Mouse (Mus musculus): Measurements from ENCODE around the gene Tspan10.
"Not testable (repeated sequence)": the region's sequence is repeated elsewhere in the genome, so short reads cannot be mapped to it uniquely, and the experiment has no call there.

Tspan10 gene

GRCm38 (mm10) chr11:120442344-120442743 is at the start of gene Tspan10:
TSS of gene Tspan10 (plus strand) at chr11:120442644.
- DNase-seq (ENCODE audit: low read depth), result no peak

DNA sequence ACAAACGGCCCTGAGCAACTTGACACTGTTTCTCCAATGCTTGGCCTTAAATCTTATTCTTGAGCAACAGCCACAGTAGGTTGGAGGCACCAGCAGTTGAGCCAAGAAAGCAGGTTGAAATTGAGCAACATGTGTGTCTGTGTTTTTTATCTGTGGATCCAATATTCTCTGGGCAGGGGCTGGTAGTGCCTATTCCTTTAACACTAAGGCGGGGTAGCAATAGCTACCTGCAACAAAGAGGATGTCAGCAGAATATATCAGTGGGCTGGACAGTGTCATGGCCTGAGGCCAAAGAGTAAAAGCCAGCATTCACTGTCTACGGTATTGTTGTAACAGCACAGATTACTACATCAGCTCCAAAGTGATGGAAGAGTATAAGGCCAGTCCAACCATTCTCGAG is 46.8 kb upstream of the Tspan10 start:
- no peak for DNase-seq (ENCODE audit: low read depth)

- DNase-seq (ENCODE audit: low read depth), result no peak
Measured at GRCm38 (mm10) chr11:120397602-120398001, 44.8 kb upstream of the Tspan10 start.

- peak; percentile 59 for DNase-seq (ENCODE audit: low read depth)
Measured at GRCm38 (mm10) chr11:120399319-120399718, 43.1 kb upstream of the Tspan10 start.

DNA sequence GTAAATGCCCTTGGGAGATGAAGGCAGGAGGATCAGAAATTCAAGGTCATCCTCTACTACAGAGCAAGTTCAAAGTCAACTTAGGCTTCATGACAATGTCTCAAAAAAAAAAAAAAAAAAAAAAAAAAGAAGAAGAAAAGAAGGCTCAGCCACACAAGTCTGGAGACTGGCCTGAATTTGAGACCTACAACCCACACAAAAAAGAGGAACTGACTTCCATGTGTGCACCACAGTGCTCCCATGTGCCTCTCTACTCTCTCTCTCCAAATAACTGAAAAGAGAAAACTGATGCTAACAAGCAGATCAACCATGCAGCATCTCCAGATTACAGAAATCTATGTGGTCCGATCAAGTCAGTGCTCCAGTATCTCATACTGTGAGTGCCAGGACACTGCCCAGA is 37.6 kb upstream of the Tspan10 start:
- DNase-seq (ENCODE audit: low read depth), result no peak

GRCm38 (mm10) chr11:120405867-120406266 is 36.6 kb upstream of the Tspan10 start:
- peak; percentile 69 for DNase-seq (ENCODE audit: low read depth)

- no peak for DNase-seq (ENCODE audit: low read depth)
Measured at GRCm38 (mm10) chr11:120406445-120406844, 36.0 kb upstream of the Tspan10 start.

GRCm38 (mm10) chr11:120413621-120414020 is 28.8 kb upstream of the Tspan10 start:
- DNase-seq (ENCODE audit: low read depth), result not testable (repeated sequence)

DNA sequence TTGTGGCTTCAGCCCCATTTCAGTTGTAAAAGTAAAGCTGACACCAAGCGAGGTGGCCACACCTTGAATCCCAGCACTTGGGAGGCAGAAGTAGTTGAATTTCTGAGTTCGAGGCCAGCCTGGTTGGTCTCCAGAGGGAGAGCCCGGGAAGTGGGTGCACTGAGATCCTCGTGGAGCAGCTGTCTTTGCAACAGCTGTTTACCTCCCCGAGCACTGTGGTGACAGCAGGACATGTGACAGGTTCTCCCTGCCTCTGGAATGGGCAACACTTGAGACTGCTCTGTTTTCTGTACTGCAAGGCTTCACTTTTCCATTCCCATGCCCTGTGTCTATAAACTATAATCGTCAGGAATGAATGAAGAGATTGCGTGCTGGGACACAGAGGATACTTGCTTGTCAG is 24.6 kb upstream of the Tspan10 start:
- no peak for DNase-seq (ENCODE audit: low read depth)

DNA sequence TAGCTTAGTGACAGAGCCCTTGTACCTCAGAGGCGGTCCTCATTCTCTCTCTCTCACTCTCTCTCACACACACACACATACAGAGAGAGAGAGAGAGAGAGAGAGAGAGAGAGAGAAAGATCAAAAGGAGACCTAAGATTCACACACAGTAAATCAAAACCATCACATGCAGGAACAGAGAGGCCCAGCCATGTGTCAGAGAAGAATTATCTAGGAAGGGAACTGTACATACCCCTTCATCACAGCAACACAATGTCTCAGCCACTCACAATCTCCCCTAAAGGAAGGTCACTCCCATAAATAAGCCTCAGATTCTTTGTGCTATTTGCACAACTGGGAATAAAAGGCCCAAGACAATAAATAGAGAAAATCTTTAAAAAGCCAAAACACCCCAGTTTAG is 23.9 kb upstream of the Tspan10 start:
- DNase-seq (ENCODE audit: low read depth), result no peak

GRCm38 (mm10) chr11:120422651-120423568 is 19.5 kb upstream of the Tspan10 start:
- DNase-seq (ENCODE audit: low read depth), result no peak

GRCm38 (mm10) chr11:120423569-120424295 is 18.7 kb upstream of the Tspan10 start:
- peak; percentile 58 for DNase-seq (ENCODE audit: low read depth)

- no peak for DNase-seq (ENCODE audit: low read depth)
Measured at GRCm38 (mm10) chr11:120426727-120427126, 15.7 kb upstream of the Tspan10 start.

GRCm38 (mm10) chr11:120437152-120437856 is 5.1 kb upstream of the Tspan10 start, which contains the start of gene Nploc4:
TSS of gene Nploc4 (minus strand) at chr11:120437708.
- DNase-seq (ENCODE audit: low read depth), result peak; percentile 74

DNA sequence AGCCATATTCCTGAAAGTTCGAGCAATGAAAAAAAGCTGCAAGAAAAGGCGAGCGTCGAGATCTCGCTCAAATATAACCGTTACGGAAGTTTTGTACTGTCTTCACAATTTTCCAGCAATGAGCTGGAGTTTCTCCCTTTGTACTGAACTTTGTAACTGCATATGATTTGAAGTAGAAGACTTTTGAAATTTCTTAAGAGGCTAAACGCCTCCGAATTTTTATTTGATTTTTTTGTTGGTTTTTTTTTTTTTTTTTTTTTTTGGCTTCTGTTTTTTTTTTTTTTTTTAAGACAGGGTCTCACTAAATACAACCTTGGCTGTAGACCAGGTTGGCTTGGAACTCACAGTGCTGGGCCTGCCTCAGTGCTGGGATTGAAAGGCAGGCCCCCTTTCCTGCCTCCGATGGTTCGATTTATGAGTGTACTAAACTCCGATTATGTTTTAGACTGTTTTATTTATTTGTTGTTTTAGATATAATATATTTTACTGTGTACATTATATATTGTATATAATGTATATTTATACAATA is 4.5 kb upstream of the Tspan10 start:
- DNase-seq (ENCODE audit: low read depth), result no peak

- no peak for DNase-seq (ENCODE audit: low read depth)
Measured at GRCm38 (mm10) chr11:120442765-120443280, 379 bp downstream of the Tspan10 start.

DNA sequence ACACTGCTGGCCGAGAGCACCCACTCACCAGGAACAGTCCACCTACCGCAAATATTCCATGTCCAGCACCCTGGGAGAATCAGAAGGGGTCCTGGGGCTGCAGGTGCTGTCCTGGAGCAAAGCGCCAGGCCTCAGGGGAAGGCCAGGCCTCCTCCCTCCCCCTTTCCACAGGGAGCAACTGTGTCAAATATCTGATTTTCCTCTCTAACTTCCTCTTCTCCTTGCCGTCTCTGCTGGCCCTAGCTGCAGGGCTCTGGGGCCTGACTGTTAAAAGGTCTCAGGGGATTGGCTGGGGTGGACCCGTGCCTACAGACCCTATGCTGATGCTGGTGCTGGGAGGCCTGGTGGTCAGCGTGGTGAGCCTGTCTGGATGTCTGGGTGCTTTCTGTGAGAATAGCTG is 1.7 kb downstream of the Tspan10 start:
- no peak for DNase-seq (ENCODE audit: low read depth)

DNA sequence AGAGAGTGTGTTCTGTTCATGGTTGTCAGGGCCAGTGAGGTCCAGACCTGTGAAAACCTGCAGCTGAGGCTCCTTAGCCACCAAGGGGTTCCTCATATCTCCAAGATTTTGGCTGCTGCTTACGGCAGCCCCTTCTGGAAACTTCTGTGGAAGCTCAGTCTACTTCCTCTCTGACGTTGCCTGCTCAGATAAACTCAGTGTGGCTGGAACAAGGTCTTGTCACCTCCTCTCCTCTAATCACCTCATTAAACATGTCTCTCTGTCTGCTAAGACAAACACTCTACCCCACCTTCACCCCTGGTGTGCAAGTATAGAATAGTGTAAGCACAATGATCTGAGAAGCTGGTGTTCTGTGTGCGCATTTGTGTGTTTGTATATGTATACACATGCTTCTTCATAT is 3.0 kb downstream of the Tspan10 start:
- DNase-seq (ENCODE audit: low read depth), result no peak

- DNase-seq (ENCODE audit: low read depth), result no peak
Measured at GRCm38 (mm10) chr11:120447179-120447578, 4.7 kb downstream of the Tspan10 start.

GRCm38 (mm10) chr11:120452246-120452645 is 9.8 kb downstream of the Tspan10 start:
- DNase-seq (ENCODE audit: low read depth), result no peak

DNA sequence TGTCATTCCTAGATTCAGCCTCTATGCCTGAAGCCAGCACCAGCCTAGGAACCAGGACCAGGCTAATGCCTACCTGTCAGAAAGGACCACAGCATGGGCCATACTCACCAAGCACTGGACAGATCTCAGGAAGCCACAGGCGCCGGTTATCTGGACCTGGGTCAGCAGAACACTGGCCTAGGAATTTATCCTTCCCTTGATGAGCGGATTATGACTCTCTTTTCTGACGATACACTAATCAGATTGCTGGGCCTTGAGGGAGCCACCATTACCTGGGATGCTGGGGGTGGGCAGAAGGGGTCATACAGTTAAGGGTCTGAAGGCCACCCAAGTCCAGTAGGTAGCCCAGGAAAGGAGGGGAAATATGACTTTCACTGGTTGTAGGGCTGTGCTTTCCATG is 10.9 kb downstream of the Tspan10 start, which contains the start of gene Pde6g:
Pde6g (minus strand) TSS at position 195 of the 400 bp plus-strand sequence.
- no peak for DNase-seq (ENCODE audit: low read depth)

DNA sequence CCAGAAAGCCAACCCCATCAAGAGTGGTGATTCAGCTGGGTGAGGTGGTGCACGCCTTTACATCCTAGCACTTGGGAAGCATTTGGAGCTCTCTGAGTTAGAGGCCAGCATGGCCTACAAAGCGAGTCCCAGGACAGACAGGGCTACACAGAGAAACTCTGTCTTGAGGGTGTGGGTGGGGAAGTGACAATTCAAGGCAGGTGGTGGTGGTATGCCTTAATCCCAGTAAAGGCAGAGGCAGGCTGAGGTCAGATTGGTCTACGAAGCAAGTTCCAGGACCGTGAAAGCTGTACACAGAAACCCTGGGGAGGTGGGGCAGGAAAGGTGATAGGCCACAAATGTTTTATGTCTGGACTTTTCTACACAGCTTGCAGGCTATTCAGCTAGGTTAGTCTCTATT is 12.5 kb downstream of the Tspan10 start:
- no peak for DNase-seq (ENCODE audit: low read depth)
